Mouse (Mus musculus) liver, embryonic 12.5 days (tissue): ENCODE data around the gene Fcna. TPM values are rescaled to one million over a fixed set of nuclear protein-coding genes. Genes with fewer than 3 reads are reported as not detected.

Source experiments
- ATAC-seq: fragments of 200-750 bp; cut with Nextera tagmentation; 2 replicates; pipeline ENCODE4 v1.8.0; 2017; ENCODE audit warnings: moderate number of reproducible peaks, mild to moderate bottlenecking, moderate library complexity
- H3K27ac ChIP-seq: fragments of 300-500 bp; sonication (generic); 2 replicates; pipeline ENCODE4 v1.5.1; 2016; ENCODE audit warnings: mild to moderate bottlenecking
- H3K27me3 ChIP-seq: fragments of 300-500 bp; sonication (generic); replicated peaks from 2 replicates; pipeline ENCODE4 v1.6.1; 2016; ENCODE audit warnings: mild to moderate bottlenecking, moderate library complexity
- H3K36me3 ChIP-seq: fragments of 300-500 bp; sonication (generic); 2 replicates; pipeline ENCODE4 v1.6.1; 2016; ENCODE audit warnings: mild to moderate bottlenecking, moderate library complexity
- H3K4me1 ChIP-seq: fragments of 300-500 bp; sonication (generic); 2 replicates; pipeline ENCODE4 v1.6.1; 2016
- H3K4me2 ChIP-seq: fragments of 300-500 bp; sonication (generic); 2 replicates; pipeline ENCODE4 v1.6.1; 2016; ENCODE audit warnings: mild to moderate bottlenecking, moderate library complexity
- H3K4me3 ChIP-seq: fragments of 300-500 bp; sonication (generic); 2 replicates; pipeline ENCODE4 v1.5.1; 2016; ENCODE audit warnings: mild to moderate bottlenecking, moderate library complexity
- H3K9ac ChIP-seq: fragments of 300-500 bp; sonication (generic); 2 replicates; pipeline ENCODE4 v1.6.1; 2016; ENCODE audit warnings: mild to moderate bottlenecking, moderate library complexity
- H3K9me3 ChIP-seq: fragments of 300-500 bp; sonication (generic); replicated peaks from 2 replicates; pipeline ENCODE4 v1.6.1; 2016; ENCODE audit warnings: mild to moderate bottlenecking, moderate library complexity
- WGBS: fragments of 180-500 bp; shearing (Covaris S2); methylation state at CpG from one replicate; pipeline ENCODE4 v1.1.7; 2016; ENCODE audit not compliant: insufficient replicate concordance; 5-methylcytosine and 5-hydroxymethylcytosine counted together
- polyA plus RNA-seq: library from polyadenylated mRNA; unstranded; fragments of >200 nt; fragmentation: Nextera tagmentation; extraction: Ambion mirVana; gene quantifications from 2 replicates; pipeline ENCODE4 v1.2.1, GENCODE M21; 2016

Fcna gene
- polyA plus RNA-seq, 1 experiment from 2014 or later = 35.6 TPM

DNA sequence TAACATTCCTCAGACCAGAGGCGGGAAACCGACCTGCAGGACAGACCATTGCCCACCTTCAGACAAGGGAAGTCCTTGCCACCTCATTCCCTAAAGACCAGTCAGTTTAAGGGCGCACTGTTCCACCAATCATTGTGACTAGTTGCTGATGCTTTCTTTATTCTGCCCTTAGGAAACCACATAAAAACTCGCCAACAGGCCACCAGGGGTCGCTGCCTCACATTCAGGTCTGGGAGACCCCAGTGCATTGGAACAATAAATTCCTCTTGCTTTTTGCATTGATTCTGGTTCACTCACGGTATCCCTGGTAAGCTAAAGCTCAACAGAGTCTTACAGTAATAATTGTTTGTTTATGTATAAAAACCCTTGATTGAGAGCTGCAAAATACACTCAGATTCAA, 12.1 kb upstream of the Fcna start:
- no peak overlapping the region for H3K27ac ChIP-seq
- WGBS = 13% methylated on average over 6 of the region's 6 CpGs
- no peak overlapping the region for H3K9ac ChIP-seq
- no peak for ATAC-seq
- peaks cover under 1% of the 10 kb centered on the region; the same call in 1 of the 2 replicates for H3K27me3 ChIP-seq
- no peaks in the 10 kb centered on the region for H3K9me3 ChIP-seq
- no peak overlapping the region for H3K4me2 ChIP-seq
- no peaks in the 10 kb centered on the region for H3K36me3 ChIP-seq
- H3K4me1 ChIP-seq = no peaks in the 10 kb centered on the region
- H3K4me3 ChIP-seq = no peak overlapping the region

DNA sequence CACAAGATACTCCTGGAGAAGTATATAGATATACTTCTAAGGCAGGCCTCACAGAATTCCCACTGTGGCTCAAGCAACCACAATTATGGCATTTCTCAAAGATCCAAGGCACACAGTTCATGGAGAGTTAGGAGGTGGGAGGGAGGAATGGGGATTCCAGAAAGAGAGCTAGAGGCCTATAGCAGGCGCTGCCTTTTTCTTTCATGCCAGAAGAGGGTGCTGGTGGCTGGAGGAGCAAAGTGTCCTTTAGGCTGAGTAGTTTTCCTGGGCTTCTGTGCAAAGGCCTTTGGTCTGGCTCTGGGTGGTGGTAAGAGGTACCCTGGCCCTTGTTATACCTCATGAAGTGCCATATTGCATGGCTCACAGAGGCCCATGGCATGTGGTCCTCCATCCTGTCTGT, 6.2 kb upstream of the Fcna start:
- 50% methylated on average over 1 of the region's 1 CpGs for WGBS
- H3K4me1 ChIP-seq = no peaks in the 10 kb centered on the region
- H3K36me3 ChIP-seq = no peaks in the 10 kb centered on the region
- H3K27me3 ChIP-seq = no peaks in the 10 kb centered on the region
- H3K4me3 ChIP-seq = no peak overlapping the region
- no peak overlapping the region for H3K27ac ChIP-seq
- no peak overlapping the region for H3K9ac ChIP-seq
- no peaks in the 10 kb centered on the region for H3K9me3 ChIP-seq
- H3K4me2 ChIP-seq = no peak overlapping the region
- ATAC-seq = no peak

DNA sequence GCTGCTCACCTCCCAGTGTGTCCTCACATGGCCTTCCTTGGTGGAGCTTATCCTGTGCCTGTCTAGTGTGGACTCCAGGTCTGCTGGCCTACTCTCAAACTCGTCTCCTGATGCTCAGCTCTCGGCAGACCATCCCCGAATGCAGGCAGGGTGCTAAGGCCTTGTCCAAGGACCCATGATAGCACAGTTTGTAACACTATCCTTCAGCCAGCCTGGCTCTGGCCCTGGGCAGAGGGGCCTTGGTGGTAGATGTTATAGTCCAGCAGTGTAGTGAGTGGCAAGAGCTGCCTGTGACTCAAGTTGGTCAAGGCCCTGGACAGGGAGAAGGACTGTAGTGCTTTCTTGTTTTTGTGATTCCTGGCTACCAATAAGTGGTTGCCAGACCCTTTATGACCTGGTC, 5.8 kb upstream of the Fcna start:
- H3K4me3 ChIP-seq = no peak overlapping the region
- no peak for ATAC-seq
- H3K27ac ChIP-seq = no peak overlapping the region
- H3K9me3 ChIP-seq = no peaks in the 10 kb centered on the region
- H3K27me3 ChIP-seq = no peaks in the 10 kb centered on the region
- H3K36me3 ChIP-seq = no peaks in the 10 kb centered on the region
- H3K4me2 ChIP-seq = no peak overlapping the region
- 75% methylated on average over 3 of the region's 3 CpGs for WGBS
- no peak overlapping the region for H3K9ac ChIP-seq
- no peaks in the 10 kb centered on the region for H3K4me1 ChIP-seq

DNA sequence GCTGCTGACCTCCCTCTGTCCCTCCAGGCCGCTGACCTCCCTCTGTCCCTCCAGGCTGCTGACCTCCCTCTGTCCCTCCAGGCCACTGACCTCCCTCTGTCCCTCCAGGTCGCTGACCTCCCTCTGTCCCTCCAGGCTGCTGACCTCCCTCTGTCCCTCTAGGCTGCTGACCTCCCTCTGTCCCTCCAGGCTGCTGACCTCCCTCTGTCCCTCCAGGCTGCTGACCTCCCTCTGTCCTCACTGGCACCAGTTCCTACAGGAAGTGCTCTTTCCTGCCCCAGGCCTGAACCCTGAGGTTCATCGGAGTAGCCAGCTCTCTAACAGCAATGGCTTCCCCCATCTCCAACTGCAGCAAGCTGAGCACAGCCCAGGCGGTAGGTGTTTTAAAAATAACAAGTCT, 908 bp upstream of the Fcna start:
- WGBS = 37% methylated on average over 4 of the region's 4 CpGs
- H3K4me1 ChIP-seq = 0 out of 2 replicates have a peak, but pooled peaks cover 4% of the 10 kb centered on the region
- H3K4me3 ChIP-seq = no peak overlapping the region
- no peaks in the 10 kb centered on the region for H3K36me3 ChIP-seq
- no peak for ATAC-seq
- H3K27me3 ChIP-seq = peaks cover 4% of the 10 kb centered on the region; the same call in 1 of the 2 replicates
- H3K9ac ChIP-seq = no peak overlapping the region
- H3K9me3 ChIP-seq = no peaks in the 10 kb centered on the region
- H3K4me2 ChIP-seq = no peak overlapping the region
- no peak overlapping the region for H3K27ac ChIP-seq

DNA sequence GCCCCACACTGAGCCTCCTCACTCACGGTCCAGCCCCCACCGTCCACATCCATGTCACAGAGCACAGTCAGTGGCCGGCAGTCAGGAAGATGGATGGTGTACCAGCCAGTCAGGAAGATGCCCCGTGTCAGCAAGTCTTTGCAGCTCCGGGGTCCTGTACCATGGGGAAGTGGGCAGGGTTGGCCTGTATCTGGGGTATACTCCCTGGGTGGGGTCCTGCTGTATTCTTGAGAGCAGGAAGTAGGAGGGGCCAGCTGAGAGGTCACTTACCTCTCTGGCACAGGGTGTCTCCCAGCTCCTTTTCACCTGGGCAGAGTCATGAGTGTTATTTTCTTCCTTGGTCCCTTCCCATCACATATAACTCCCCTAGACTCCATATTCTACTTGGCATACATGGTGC, 1.8 kb downstream of the Fcna start:
- Histone ChIP-seq H3K4me1 (peaks cover 16% of the 10 kb centered on the region), H3K4me3 (no peak overlapping the region), H3K9me3 (no peaks in the 10 kb centered on the region), H3K36me3 (no peaks in the 10 kb centered on the region), H3K27ac (no peak overlapping the region), H3K4me2 (no peak overlapping the region), H3K9ac (no peak overlapping the region), H3K27me3 (peaks cover 10% of the 10 kb centered on the region; the same call in 1 of the 2 replicates)
- ATAC-seq = no peak
- WGBS = 45% methylated on average over 5 of the region's 5 CpGs

DNA sequence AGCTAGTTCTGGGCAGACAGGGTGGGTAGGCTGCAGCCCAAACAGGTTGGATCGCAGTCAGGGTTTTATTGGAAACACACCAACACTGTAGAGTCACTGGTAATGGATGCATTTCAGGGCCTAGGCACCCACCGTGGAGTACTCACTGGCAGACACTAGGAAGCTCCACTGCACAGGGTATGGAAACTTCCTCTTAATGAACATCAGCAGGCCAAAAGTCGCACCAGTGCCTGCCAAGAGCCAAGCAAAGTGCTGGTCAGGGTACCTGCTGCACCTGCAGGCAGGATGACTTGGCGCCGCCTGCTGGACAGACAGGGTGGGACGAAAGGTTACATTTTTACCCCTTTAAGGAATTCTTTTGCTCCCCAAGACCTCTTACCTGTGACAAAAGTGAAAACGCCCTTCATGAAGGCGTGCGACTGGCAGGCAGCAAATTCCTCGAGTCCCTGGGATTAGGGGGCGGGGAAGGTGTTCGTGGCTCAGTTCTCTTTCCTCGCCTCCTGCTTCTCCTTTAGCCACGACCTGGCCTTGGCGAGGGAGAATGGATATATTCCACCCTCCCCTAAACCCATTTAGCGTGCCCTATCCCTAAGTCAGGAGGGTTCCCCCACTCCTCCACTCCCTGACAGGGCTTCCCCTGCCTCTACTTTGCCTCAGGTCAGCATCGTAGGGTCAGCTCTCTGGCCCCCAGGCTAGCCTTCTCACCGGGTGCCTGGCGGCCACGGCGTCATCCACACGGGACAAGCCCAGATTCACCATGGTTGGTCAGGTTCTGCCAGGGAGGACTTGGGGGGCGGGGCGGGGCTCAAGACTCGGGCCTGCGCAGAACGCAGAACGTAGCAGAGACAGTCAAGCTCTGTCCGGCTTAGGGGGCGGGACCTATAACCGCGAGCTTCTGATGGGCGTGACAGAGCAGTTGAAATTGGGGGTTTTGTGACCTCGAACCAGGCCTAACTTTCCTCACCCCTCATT, 6.3 kb downstream of the Fcna start, which contains the start of gene Tmem141:
Gene Tmem141, minus strand, starts transcription at position 777 of the 972 bp plus-strand sequence.
- 6% methylated on average over 34 of the region's 34 CpGs for WGBS
- peak within 1 kb of the TSS; percentile 55 for H3K9ac ChIP-seq
- H3K4me1 ChIP-seq = peaks cover 17% of the 10 kb centered on the region
- ATAC-seq = peak; percentile 80
- peak within 1 kb of the TSS; percentile 75 for H3K4me2 ChIP-seq
- H3K27ac ChIP-seq = no peak within 1 kb of the TSS
- no peaks in the 10 kb centered on the region for H3K9me3 ChIP-seq
- no peaks in the 10 kb centered on the region for H3K36me3 ChIP-seq
- peaks cover 54% of the 10 kb centered on the region for H3K27me3 ChIP-seq
- H3K4me3 ChIP-seq = peak within 1 kb of the TSS; percentile 53

DNA sequence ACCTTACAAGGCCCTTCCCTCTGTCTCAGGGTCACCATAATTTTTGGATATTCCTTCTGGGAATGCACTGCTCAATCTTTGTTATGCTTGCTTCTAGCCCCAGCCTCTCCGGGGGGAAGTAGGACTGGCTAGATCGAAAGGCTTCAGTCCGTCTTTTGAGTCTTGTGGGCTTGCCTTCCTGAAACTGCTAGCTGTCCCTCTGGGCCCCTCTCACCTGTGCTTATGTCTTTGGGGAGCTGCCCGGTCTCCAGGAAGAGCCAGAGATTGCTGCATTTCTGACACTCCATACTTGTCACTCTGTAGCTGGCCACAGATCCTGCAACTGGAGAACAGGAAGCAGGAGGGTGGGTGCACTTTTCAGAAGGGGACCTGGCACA, 7.0 kb downstream of the Fcna start:
- H3K4me2 ChIP-seq = peak overlapping the region; percentile 75

DNA sequence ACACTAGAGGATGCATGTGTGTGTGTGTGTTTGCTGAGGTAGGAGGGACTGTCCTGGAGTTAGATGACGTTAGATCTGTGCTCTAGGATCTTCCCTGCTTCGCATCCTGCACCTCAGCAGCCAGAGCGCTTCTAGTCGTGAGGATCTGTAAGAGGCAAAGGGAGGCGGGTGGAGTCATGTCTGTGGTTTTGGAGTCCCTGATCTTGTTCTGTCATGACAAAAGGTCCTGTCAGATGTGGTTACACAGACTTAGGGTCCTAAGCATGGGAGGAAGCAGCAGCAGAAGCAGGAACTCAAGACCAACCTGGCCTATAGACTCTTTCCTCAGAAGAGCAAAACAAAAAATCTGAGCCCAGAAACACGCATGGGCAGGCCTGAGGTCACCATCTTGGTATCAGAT, 7.4 kb downstream of the Fcna start:
- no peak overlapping the region for H3K4me2 ChIP-seq
- 15% methylated on average over 6 of the region's 6 CpGs for whole genome bisulfite sequencing

More for the DNA sequence above, 7.0 kb downstream of the Fcna start:
- Histone ChIP-seq H3K27ac (no peak overlapping the region), H3K9ac (no peak overlapping the region), H3K27me3 (peaks cover 61% of the 10 kb centered on the region), H3K9me3 (no peaks in the 10 kb centered on the region), H3K36me3 (no peaks in the 10 kb centered on the region), H3K4me1 (peaks cover 19% of the 10 kb centered on the region), H3K4me3 (no peak overlapping the region)
- ATAC-seq = no peak
- WGBS = 61% methylated on average over 4 of the region's 4 CpGs

DNA sequence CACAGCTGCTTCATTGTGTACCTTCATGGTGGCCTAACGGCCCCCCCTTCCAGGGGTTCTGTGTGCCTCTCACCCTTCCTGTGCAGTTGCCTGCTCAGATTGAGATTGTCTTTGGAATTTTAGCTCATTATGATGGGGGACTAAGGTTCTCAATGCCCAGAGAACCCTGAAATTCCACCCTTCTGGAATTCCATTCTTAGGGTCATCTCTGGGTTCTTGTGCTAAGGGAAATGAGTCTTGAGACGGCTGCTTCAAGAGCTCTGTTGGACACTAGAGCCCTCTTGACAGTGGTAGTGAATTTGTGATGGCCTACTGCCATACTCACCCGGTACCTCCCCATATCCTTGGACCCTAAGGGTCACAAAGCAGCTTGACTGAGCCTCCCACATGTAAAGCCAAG, 10.3 kb downstream of the Fcna start, which contains the start of gene Ccdc183:
Gene Ccdc183, minus strand, starts transcription at position 101 of the 400 bp plus-strand sequence.
- no peaks in the 10 kb centered on the region for H3K9me3 ChIP-seq
- H3K27ac ChIP-seq = no peak within 1 kb of the TSS
- no peak for ATAC-seq
- no peak within 1 kb of the TSS for H3K9ac ChIP-seq
- 60% methylated on average over 3 of the region's 3 CpGs for whole genome bisulfite sequencing
- H3K4me3 ChIP-seq = no peak within 1 kb of the TSS
- H3K4me2 ChIP-seq = no peak within 1 kb of the TSS
- H3K4me1 ChIP-seq = peaks cover 19% of the 10 kb centered on the region
- no peaks in the 10 kb centered on the region for H3K36me3 ChIP-seq
- peaks cover 88% of the 10 kb centered on the region for H3K27me3 ChIP-seq

More for the DNA sequence above, 7.4 kb downstream of the Fcna start:
- H3K9ac ChIP-seq = no peak overlapping the region
- ATAC-seq = no peak
- H3K27me3 ChIP-seq = peaks cover 65% of the 10 kb centered on the region
- peaks cover 19% of the 10 kb centered on the region for H3K4me1 ChIP-seq
- no peaks in the 10 kb centered on the region for H3K9me3 ChIP-seq
- H3K27ac ChIP-seq = no peak overlapping the region
- no peaks in the 10 kb centered on the region for H3K36me3 ChIP-seq
- no peak overlapping the region for H3K4me3 ChIP-seq

DNA sequence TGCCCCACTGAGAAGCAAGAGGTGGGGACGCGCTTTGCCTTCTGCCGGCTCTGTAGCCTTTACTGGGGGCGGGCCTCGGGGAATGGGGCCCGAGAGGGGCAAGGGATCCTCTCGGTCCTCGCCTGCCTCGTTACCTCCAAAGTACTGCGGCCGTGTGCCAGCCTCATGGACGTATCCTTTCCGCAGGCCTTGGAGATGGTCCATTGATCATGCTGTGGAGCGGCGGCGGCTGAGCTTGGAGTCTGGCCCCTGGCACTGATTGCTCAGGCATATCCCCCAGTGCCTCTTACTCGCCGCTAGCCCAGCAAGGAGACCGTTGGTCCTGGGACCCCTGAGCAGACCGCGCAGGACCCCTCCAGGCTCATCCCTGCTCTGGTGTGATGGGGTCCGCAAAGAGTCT, 11.4 kb downstream of the Fcna start:
- H3K4me2 ChIP-seq = peak overlapping the region; percentile 17
- whole genome bisulfite sequencing = 16% methylated on average over 22 of the region's 22 CpGs
- H3K9ac ChIP-seq = no peak overlapping the region
- H3K9me3 ChIP-seq = no peaks in the 10 kb centered on the region
- H3K4me3 ChIP-seq = no peak overlapping the region
- no peak overlapping the region for H3K27ac ChIP-seq
- no peaks in the 10 kb centered on the region for H3K36me3 ChIP-seq
- H3K27me3 ChIP-seq = peaks cover 95% of the 10 kb centered on the region
- 0 out of 2 replicates have a peak, but pooled peaks have one; percentile 23 for ATAC-seq
- H3K4me1 ChIP-seq = peaks cover 10% of the 10 kb centered on the region; the same call in 1 of the 2 replicates

DNA sequence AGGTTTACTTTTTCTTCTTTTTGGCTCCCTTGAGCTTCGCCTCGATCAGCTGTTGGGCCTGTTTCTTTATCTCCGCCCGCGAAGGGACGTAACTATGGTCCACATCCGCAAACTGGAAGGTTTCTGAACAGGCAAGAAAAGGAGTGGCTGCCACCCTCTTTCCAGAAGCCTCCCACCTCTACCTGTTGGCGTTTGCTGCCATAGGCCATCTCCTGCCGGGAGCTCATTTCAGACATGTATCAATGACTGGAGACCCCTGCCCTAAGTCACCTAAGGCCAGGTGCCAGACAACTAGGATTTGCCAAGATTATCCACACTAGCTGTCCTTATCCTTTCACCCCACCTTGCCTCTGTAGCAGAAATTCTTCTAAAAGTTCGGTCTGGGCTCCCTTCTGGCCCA, 19.2 kb downstream of the Fcna start:
- H3K4me1 ChIP-seq = peaks cover 26% of the 10 kb centered on the region
- peak overlapping the region; percentile 97; the same call in 1 of the 2 replicates for H3K9ac ChIP-seq
- H3K36me3 ChIP-seq = peaks cover 11% of the 10 kb centered on the region; the same call in 1 of the 2 replicates
- H3K4me3 ChIP-seq = peak overlapping the region; percentile 97
- H3K9me3 ChIP-seq = no peaks in the 10 kb centered on the region
- H3K27ac ChIP-seq = peak overlapping the region; percentile 85
- ATAC-seq = 0 out of 2 replicates have a peak, but pooled peaks have one; percentile 1
- WGBS = 42% methylated on average over 10 of the region's 10 CpGs
- H3K27me3 ChIP-seq = peaks cover 32% of the 10 kb centered on the region
- H3K4me2 ChIP-seq = peak overlapping the region; percentile 76
